Mouse (Mus musculus): Measurements from ENCODE around the gene Serp2.

GRCm38 (mm10) chr14:76503231-76503851 lies 53.3 kb downstream of the Serp2 start:
- TF ChIP-seq CTCF (conservative IDR thresholded peaks at IDR 0.05; ENCODE audit: low read length) = peak; percentile 28; the same call in 1 of the 2 replicates
- no peak for TF ChIP-seq NANOG (IDR thresholded peaks at IDR 0.05; ENCODE audit: borderline replicate concordance, low read length)
- no peak for TF ChIP-seq POU5F1 (IDR thresholded peaks at IDR 0.05; ENCODE audit: borderline replicate concordance, low read length)
